In the genomic region with DNA sequence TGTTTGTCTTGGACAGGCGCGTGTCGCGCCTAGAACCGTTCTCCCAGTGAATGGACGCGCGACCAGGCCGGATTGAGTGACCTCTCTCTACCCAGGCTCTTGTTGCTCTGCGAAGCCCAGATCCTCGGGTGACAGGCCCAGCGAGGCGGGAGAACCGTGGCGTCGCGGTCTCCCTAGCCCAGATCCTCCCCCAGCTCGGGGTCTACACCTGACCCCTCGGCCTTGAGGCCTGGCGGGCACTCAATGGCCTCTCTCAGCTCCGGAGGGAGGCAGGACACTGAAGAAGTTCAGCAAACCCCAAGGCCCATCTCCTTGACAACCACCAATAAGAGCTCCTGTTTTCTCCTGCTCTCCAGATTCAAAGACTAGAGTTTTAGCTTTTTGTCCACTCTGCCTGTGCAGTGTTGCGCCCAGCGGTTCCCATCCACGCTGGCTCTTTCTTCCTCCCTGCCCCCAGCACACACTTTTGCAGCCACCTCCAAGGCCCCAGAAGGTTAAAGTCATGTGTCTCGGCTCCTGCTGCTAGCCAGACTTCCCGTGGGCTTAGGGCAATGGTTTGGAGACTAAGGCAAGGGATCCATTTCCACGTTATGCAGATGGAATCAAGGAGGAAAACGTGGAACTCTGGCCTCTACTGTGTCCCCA, we compare ENCODE assay signal across 9 mouse cellular contexts. TPM values are rescaled to one million over a fixed set of nuclear protein-coding genes. Genes with fewer than 3 reads are reported as not detected.
DNase-seq lines count a peak whose midpoint lies in the region; ATAC-seq lines count a peak whose summit lies in the region.
"Had no signal": no experiment of that assay in that cellular context is flagged by ENCODE, and none has a peak within 500 bp of the region (broad histone marks: within the 10 kb centered on the region; RNA-seq: fewer than 3 reads in every experiment).

No protein-coding gene starts in this region.

- H3K4me2 ChIP-seq in heart, embryonic 14.5 days (ENCODE audit: low read length): peak overlapping the region; percentile 96
- H3K4me2 ChIP-seq in forebrain, embryonic 15.5 days (replicated peaks): peak overlapping the region; percentile 89

- 33% methylated on average over 28 of the region's 28 CpGs for WGBS in heart, embryonic 14.5 days
- WGBS in forebrain, embryonic 15.5 days: 12% methylated on average over 28 of the region's 28 CpGs
- WGBS in midbrain, embryonic 10.5 days: 6% methylated on average over 28 of the region's 28 CpGs

- peaks cover 0 to 9% of the 10 kb centered on the region in 2 experiments; a peak in 2 of 4 replicates for H3K4me1 ChIP-seq in heart, embryonic 14.5 days (ENCODE audit: control insufficient read depth in 2 of 2, insufficient read depth in 2 of 2, low read length in 2 of 2)
- H3K4me1 ChIP-seq in forebrain, embryonic 15.5 days: peaks cover 26% of the 10 kb centered on the region
- peaks cover 90% of the 10 kb centered on the region for H3K4me1 ChIP-seq in midbrain, embryonic 10.5 days

- H3K9ac ChIP-seq in heart, embryonic 14.5 days (ENCODE audit: low read length): no peak overlapping the region
- H3K9ac ChIP-seq in forebrain, embryonic 15.5 days (replicated peaks): peak overlapping the region; percentile 78; the same call in 1 of the 2 replicates

- ATAC-seq in heart, embryonic 14.5 days (ENCODE audit: insufficient number of reproducible peaks, insufficient read depth, low FRiP score, low read depth): no peak
- ATAC-seq in forebrain, embryonic 15.5 days (replicated peaks): 0 out of 2 replicates have a peak, but pooled peaks have one; percentile 5

- H3K27me3 ChIP-seq in heart, embryonic 14.5 days (ENCODE audit: control insufficient read depth, insufficient read depth, low read length): peaks cover 60% of the 10 kb centered on the region
- peaks cover 11% of the 10 kb centered on the region; the same call in 1 of the 2 replicates for H3K27me3 ChIP-seq in forebrain, embryonic 15.5 days
- H3K27me3 ChIP-seq in midbrain, embryonic 10.5 days (ENCODE audit: low read depth, poor library complexity, severe bottlenecking): peaks cover 74% of the 10 kb centered on the region

- intact Hi-C loops in heart, postnatal 14 days (cut with DNase I): loop anchor here (2.0 kb wide), 1 partner anchor 31 kb away; no protein-coding TSS in a partner anchor

- no peak overlapping the region for H3K27ac ChIP-seq in heart, embryonic 14.5 days (replicated peaks in 1 of 2; ENCODE audit: control insufficient read depth in 1 of 2, insufficient read depth in 1 of 2, low read depth in 2 of 2, low read length in 2 of 2)
- 0 out of 2 replicates have a peak overlapping the region, but pooled peaks have one; percentile 67 for H3K27ac ChIP-seq in forebrain, embryonic 15.5 days (replicated peaks)
- H3K27ac ChIP-seq in midbrain, embryonic 10.5 days (replicated peaks): peak overlapping the region; percentile 91

- H3K36me3 ChIP-seq in heart, embryonic 14.5 days (ENCODE audit: control insufficient read depth, insufficient read depth, low read length): no peaks in the 10 kb centered on the region
- H3K36me3 ChIP-seq in forebrain, embryonic 15.5 days: no peaks in the 10 kb centered on the region
- peaks cover 21% of the 10 kb centered on the region for H3K36me3 ChIP-seq in midbrain, embryonic 10.5 days

- no peaks in the 10 kb centered on the region for H3K9me3 ChIP-seq in heart, embryonic 14.5 days (ENCODE audit: control insufficient read depth, low read length)
- H3K9me3 ChIP-seq in forebrain, embryonic 15.5 days: no peaks in the 10 kb centered on the region
- no peaks in the 10 kb centered on the region for H3K9me3 ChIP-seq in midbrain, embryonic 10.5 days (replicated peaks)

- H3K4me3 ChIP-seq in heart, embryonic 14.5 days (ENCODE audit: control insufficient read depth in 1 of 2, insufficient read depth in 1 of 2, low read depth in 1 of 2, low read length in 2 of 2): peak overlapping the region in 1 of 2 experiments; percentile 61; a peak in 2 of 4 replicates
- peak overlapping the region; percentile 74 for H3K4me3 ChIP-seq in forebrain, embryonic 15.5 days
- peak overlapping the region; percentile 89 for H3K4me3 ChIP-seq in midbrain, embryonic 10.5 days

- DNase-seq in heart, postnatal 14 days: no peak
- peak; percentile 11 for DNase-seq in brain, adult 2 months (ENCODE audit: low read depth, low spot score)
- peak; percentile 72 for DNase-seq in midbrain, embryonic 10.5 days (ENCODE audit: low spot score)
- DNase-seq in urinary bladder, postnatal 14 days (ENCODE audit: low spot score): no peak
- DNase-seq in ovary, postnatal 10 days (ENCODE audit: low spot score): no peak
- DNase-seq in right cerebral cortex, postnatal 14 days: no peak

RNA-seq across cellular contexts. Expression of a gene that starts 0.9 kb away (rescaled TPM):
- polyA plus RNA-seq in heart, embryonic 14.5 days (2014; fragmentation: Nextera tagmentation; extraction: Ambion mirVana): 6.3 and 7.4 TPM in 2 replicates
- 1 to 10 TPM; 3.7 to 4.0 TPM for total RNA-seq in heart, postnatal 14 days (2021)
- polyA plus RNA-seq in forebrain, embryonic 15.5 days (2015; fragmentation: Nextera tagmentation; extraction: Ambion mirVana): 17.9 and 20.9 TPM in 2 replicates
- 64.4 and 74.8 TPM in 2 replicates for polyA plus RNA-seq in midbrain, embryonic 10.5 days (2016; fragmentation: Nextera tagmentation; extraction: Ambion mirVana)
- total RNA-seq: CH12.LX had no signal

RNA-seq across cellular contexts. Expression of a gene that starts 53.6 kb away (rescaled TPM):
- polyA plus RNA-seq in heart, embryonic 14.5 days (2014; fragmentation: Nextera tagmentation; extraction: Ambion mirVana): not detected in 2 replicates
- total RNA-seq in heart, postnatal 14 days (2021): not detected
- polyA plus RNA-seq in forebrain, embryonic 15.5 days (2015; fragmentation: Nextera tagmentation; extraction: Ambion mirVana): 323 and 347 TPM in 2 replicates
- 8.4 and 10.7 TPM in 2 replicates for polyA plus RNA-seq in midbrain, embryonic 10.5 days (2016; fragmentation: Nextera tagmentation; extraction: Ambion mirVana)

Comparison
In these comparisons a context has a peak if more than half of its experiments do, and no peak if none do; other contexts are left out.
1. H3K27ac ChIP-seq: peak in forebrain, embryonic 15.5 days (single experiment) and midbrain, embryonic 10.5 days (single experiment); none in heart, embryonic 14.5 days (0 of 2).
2. DNase-seq: peak in brain, adult 2 months (single experiment) and midbrain, embryonic 10.5 days (single experiment); none in heart, postnatal 14 days (0 of 2), urinary bladder, postnatal 14 days (single experiment), ovary, postnatal 10 days (single experiment) and right cerebral cortex, postnatal 14 days (single experiment).
3. RNA of a gene that starts 53.6 kb away (polyA plus RNA-seq): 323 to 347 TPM in forebrain, embryonic 15.5 days; 8.4 to 10.7 TPM in midbrain, embryonic 10.5 days and not detected in heart, embryonic 14.5 days; every median in the first group is over 10 times any median in the second.